Mouse (Mus musculus): ENCODE measurements around the gene 4930544G11Rik. TPM values are rescaled to one million over a fixed set of nuclear protein-coding genes. Genes with fewer than 3 reads are reported as not detected.

Gene 4930544G11Rik
- not detected in 2 replicates for polyA plus RNA-seq (2016; fragmentation: Nextera tagmentation; extraction: Ambion mirVana)

DNA sequence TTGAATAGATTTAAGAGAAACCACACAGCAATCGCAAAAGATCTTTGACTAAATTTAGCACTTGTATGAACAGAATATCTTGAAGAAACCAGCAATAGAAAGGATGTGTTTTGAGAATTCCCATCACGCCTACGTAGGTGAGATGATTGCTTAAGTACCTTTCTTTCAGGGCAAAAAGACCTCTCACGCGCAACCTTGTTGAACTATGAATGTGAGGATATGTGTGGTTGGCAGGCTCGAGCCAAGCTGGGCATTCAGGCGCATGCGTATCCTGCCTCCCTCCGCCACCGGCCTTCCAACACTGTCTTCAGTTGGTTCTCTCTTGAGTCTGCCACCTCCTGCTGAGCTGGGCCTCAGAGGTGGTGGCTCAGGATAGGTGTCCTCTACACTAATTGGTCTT is at the start of gene 4930544G11Rik:
TSS of gene 4930544G11Rik (plus strand) at position 301 of the 400 bp plus-strand sequence.
- H3K4me2 ChIP-seq = no peak within 1 kb of the TSS
- H3K4me1 ChIP-seq (replicated peaks) = no peaks in the 10 kb centered on the region
- H3K9ac ChIP-seq = no peak within 1 kb of the TSS
- no peak for ATAC-seq (ENCODE audit: insufficient number of reproducible peaks, low FRiP score)
- no peaks in the 10 kb centered on the region for H3K36me3 ChIP-seq
- 93% methylated on average over 10 of the region's 10 CpGs for WGBS
- H3K9me3 ChIP-seq (replicated peaks) = no peaks in the 10 kb centered on the region
- no peak within 1 kb of the TSS for H3K27ac ChIP-seq (ENCODE audit: poor library complexity, severe bottlenecking)
- no peaks in the 10 kb centered on the region for H3K27me3 ChIP-seq (replicated peaks)
- H3K4me3 ChIP-seq = no peak within 1 kb of the TSS

DNA sequence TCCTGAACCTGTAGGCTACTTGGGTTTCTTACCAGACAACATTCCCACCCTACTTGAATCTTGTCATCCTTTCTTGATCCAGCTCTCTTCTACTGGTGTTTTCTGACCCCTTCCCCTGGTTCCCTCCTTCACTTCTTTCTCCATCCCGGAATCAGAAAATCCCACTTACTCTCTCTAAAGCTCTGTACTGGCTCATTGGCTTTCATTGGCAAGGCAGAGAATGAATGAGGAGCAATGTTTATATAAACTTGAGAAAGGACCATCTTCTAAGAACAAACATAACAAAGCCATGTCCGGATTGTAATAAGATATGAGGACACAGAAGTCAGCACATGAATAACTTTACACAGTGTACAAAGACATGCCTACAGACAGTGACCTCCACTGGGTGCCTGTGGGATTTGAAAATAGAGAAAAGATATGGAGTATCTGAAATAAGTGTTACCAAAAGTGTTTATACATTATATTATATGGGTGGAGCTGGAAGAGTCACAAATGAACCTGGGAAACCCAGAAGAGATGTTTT is 45.7 kb upstream of the 4930544G11Rik start:
- H3K9ac ChIP-seq = no peak overlapping the region
- no peak for ATAC-seq (ENCODE audit: insufficient number of reproducible peaks, low FRiP score)
- 79% methylated on average over 2 of the region's 2 CpGs for WGBS
- H3K9me3 ChIP-seq (replicated peaks) = no peaks in the 10 kb centered on the region
- H3K27me3 ChIP-seq (replicated peaks) = no peaks in the 10 kb centered on the region
- peaks cover 29% of the 10 kb centered on the region for H3K36me3 ChIP-seq
- no peaks in the 10 kb centered on the region for H3K4me1 ChIP-seq (replicated peaks)
- no peak overlapping the region for H3K4me3 ChIP-seq
- H3K4me2 ChIP-seq = no peak overlapping the region
- no peak overlapping the region for H3K27ac ChIP-seq (ENCODE audit: poor library complexity, severe bottlenecking)

DNA sequence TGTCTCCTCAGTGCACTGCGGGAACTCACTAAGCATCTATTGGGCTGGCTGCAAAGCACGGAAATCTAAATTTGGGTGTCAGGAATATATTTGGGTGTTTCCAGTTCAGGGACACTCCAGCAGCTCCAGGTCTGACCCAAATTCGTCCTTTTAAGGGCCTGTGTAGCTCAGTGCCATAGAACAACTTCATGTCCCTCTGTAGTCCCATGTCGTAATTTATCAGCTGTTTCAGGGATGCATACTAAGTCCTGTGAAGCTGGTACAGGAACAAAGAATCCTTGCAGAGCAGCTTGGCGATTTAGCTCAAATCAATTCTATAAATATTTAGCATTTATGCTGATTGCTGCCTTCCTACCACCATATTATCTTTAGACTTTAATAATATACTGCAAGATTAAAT is 37.0 kb upstream of the 4930544G11Rik start:
- no peaks in the 10 kb centered on the region for H3K36me3 ChIP-seq
- ATAC-seq (ENCODE audit: insufficient number of reproducible peaks, low FRiP score) = no peak
- H3K4me3 ChIP-seq = no peak overlapping the region
- no peaks in the 10 kb centered on the region for H3K27me3 ChIP-seq (replicated peaks)
- H3K4me1 ChIP-seq (replicated peaks) = no peaks in the 10 kb centered on the region
- no peak overlapping the region for H3K4me2 ChIP-seq
- no peak overlapping the region for H3K27ac ChIP-seq (ENCODE audit: poor library complexity, severe bottlenecking)
- H3K9ac ChIP-seq = no peak overlapping the region
- 76% methylated on average over 5 of the region's 5 CpGs for WGBS
- H3K9me3 ChIP-seq (replicated peaks) = no peaks in the 10 kb centered on the region

DNA sequence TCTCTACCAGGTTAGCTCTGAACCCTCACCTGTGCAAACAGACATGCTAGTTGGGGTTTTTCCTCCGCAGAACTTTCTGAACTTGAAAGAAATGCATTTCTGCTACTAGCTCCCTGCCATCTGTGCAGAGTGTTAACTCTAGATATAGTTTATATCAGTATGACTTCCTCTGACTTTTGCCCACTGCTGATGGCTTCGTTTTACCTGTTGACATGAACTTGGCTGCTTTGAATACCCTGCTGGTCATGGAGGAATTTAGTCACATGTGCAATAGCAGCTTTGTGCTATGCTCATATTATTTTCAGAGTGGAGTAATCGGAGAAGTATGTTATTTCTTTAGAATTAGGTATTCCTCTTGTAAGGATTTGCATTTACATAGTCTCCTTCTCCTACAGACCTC is 30.7 kb upstream of the 4930544G11Rik start:
- ATAC-seq (ENCODE audit: insufficient number of reproducible peaks, low FRiP score) = no peak
- WGBS = 52% methylated on average over 3 of the region's 3 CpGs
- H3K36me3 ChIP-seq = no peaks in the 10 kb centered on the region
- H3K4me1 ChIP-seq (replicated peaks) = no peaks in the 10 kb centered on the region
- no peak overlapping the region for H3K27ac ChIP-seq (ENCODE audit: poor library complexity, severe bottlenecking)
- no peaks in the 10 kb centered on the region for H3K27me3 ChIP-seq (replicated peaks)
- no peak overlapping the region for H3K9ac ChIP-seq
- H3K4me3 ChIP-seq = no peak overlapping the region
- H3K4me2 ChIP-seq = no peak overlapping the region
- H3K9me3 ChIP-seq (replicated peaks) = no peaks in the 10 kb centered on the region

DNA sequence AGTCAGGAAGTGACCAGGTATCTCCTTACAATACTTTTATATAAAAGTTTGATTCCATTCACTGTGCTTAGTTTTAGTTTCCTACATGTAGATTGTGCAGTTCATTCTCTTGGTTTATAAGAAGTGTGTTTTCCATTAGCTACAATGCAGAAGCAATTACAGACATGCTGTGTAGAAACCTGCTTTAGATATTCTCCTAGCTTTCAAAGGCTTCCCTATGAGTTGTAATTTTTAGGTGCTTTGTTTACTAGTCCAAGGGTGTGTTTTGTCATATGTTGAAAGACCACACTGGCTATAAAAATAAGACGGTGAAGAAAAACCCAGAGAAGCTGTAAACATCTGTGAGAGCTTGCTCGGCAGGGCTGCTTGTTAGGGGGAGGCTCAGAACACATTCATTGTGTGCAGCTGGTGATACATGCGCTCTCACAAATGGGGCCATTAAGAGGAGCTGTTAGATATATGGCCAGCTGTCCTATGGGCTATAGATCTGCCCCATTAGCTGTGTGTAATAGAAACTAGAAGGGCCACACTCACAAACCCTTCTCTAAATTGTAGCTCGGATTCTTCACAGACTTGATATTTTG is 28.8 kb upstream of the 4930544G11Rik start:
- 0 out of 2 replicates have a peak, but pooled peaks cover 2% of the 10 kb centered on the region for H3K36me3 ChIP-seq
- no peaks in the 10 kb centered on the region for H3K4me1 ChIP-seq (replicated peaks)
- no peak for ATAC-seq (ENCODE audit: insufficient number of reproducible peaks, low FRiP score)
- H3K9me3 ChIP-seq (replicated peaks) = no peaks in the 10 kb centered on the region
- no peak overlapping the region for H3K4me3 ChIP-seq
- H3K9ac ChIP-seq = no peak overlapping the region
- H3K27ac ChIP-seq (ENCODE audit: poor library complexity, severe bottlenecking) = no peak overlapping the region
- H3K27me3 ChIP-seq (replicated peaks) = no peaks in the 10 kb centered on the region
- 83% methylated on average over 4 of the region's 4 CpGs for WGBS
- H3K4me2 ChIP-seq = no peak overlapping the region

DNA sequence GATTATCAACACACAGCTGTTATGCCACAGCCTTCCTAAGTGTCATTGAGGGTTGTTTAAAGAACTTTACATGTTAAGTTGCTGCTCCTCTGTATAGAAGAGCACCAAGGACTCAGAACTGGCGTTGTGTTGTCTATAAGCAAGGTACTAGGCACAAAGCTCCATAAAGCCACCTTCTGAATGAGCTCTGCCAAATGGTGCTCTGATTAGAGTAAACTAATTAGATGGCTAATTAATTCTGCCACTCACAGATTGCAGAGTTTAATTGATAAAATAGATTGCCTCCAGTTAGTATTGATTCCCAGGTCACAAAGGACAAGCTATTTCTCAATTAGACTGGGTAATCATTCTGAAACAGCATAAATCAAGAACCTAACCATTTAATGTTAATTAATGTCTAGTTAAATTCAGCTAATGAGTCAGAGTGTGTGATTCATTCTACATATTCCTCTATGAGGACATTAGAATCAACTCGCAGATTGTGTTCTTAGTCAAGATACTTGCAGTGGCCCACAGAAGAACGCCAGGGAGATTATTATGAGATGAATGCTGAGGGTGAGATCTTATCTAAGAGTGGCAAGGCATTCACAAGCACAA is 26.6 kb upstream of the 4930544G11Rik start:
- peaks cover 9% of the 10 kb centered on the region; the same call in 1 of the 2 replicates for H3K36me3 ChIP-seq
- H3K4me3 ChIP-seq = no peak overlapping the region
- no peak for ATAC-seq (ENCODE audit: insufficient number of reproducible peaks, low FRiP score)
- H3K27ac ChIP-seq (ENCODE audit: poor library complexity, severe bottlenecking) = no peak overlapping the region
- no peak overlapping the region for H3K4me2 ChIP-seq
- 73% methylated on average over 3 of the region's 3 CpGs for WGBS
- H3K27me3 ChIP-seq (replicated peaks) = no peaks in the 10 kb centered on the region
- no peak overlapping the region for H3K9ac ChIP-seq
- H3K4me1 ChIP-seq (replicated peaks) = no peaks in the 10 kb centered on the region
- H3K9me3 ChIP-seq (replicated peaks) = no peaks in the 10 kb centered on the region

DNA sequence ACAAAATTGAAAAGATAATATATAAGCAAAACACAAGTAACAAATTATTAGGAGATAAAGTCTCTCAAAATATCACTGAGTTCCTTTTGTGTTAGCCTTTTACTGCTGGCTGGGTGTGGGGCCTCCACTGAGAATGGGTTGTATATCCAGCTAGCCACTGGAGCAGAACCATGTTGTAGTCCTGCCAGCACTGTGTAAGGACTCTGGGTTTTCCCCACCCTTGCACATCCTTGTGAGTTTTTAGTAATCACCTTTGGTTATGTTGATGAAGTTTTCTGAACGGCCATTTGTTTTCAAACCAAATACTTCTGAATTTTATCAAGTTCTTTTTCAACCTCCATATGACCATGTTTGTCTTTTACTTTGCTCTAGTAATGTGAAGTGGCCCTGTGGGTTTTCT is 21.9 kb upstream of the 4930544G11Rik start:
- WGBS = 73% methylated on average over 1 of the region's 1 CpGs

DNA sequence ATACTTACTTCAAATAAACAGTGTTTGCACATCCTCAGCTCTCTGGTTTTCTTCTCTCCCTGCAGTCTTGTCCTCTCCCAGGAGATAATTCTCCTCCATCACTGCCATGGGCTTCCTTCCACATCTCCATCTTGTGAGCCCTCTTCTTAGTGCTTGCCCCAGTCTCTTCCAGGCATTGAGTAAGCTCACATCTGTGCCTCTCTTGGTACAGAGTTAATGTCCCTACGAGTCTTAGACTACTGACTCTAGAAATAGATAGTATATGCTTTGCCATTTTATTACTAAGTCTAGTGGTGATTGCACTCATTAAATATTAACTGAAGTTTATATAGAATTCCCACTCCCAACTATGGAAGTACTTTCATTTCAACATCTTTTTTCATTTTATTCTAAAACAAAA is 19.6 kb upstream of the 4930544G11Rik start:
- 70% methylated on average over 1 of the region's 1 CpGs for WGBS
- no peak for ATAC-seq (ENCODE audit: insufficient number of reproducible peaks, low FRiP score)

More for the DNA sequence above, 21.9 kb upstream of the 4930544G11Rik start:
- Histone ChIP-seq H3K4me3 (no peak overlapping the region), H3K4me1 (replicated peaks) (no peaks in the 10 kb centered on the region), H3K4me2 (no peak overlapping the region), H3K9ac (no peak overlapping the region), H3K9me3 (replicated peaks) (no peaks in the 10 kb centered on the region), H3K36me3 (peaks cover 15% of the 10 kb centered on the region), H3K27me3 (replicated peaks) (no peaks in the 10 kb centered on the region), H3K27ac (ENCODE audit: poor library complexity, severe bottlenecking) (no peak overlapping the region)
- ATAC-seq (ENCODE audit: insufficient number of reproducible peaks, low FRiP score) = no peak

DNA sequence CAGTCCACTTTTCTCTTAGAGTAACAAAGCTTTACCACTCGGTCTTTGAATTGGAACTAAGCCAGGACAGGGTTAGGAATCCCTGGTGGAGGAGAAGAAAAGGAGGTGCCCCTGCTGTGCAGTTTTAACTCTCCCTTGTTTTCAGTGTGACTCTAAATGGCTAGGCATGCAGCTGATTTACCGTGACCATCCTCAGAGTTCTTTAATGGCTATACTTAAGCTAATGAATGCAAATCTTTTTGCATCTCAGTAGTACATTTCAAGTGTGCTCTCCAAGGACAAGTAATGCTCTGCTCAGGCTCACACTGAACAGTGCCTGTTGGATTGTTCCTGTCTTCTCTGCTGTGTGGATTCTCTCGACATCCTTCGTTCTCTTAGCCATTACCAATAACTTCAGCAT is 19.2 kb upstream of the 4930544G11Rik start:
- no peaks in the 10 kb centered on the region for H3K9me3 ChIP-seq (replicated peaks)
- H3K4me3 ChIP-seq = no peak overlapping the region
- ATAC-seq (ENCODE audit: insufficient number of reproducible peaks, low FRiP score) = no peak
- H3K27me3 ChIP-seq (replicated peaks) = no peaks in the 10 kb centered on the region
- 57% methylated on average over 4 of the region's 4 CpGs for WGBS
- H3K4me1 ChIP-seq (replicated peaks) = no peaks in the 10 kb centered on the region
- no peak overlapping the region for H3K27ac ChIP-seq (ENCODE audit: poor library complexity, severe bottlenecking)
- H3K4me2 ChIP-seq = no peak overlapping the region
- H3K9ac ChIP-seq = no peak overlapping the region
- peaks cover 16% of the 10 kb centered on the region for H3K36me3 ChIP-seq

More for the DNA sequence above, 19.6 kb upstream of the 4930544G11Rik start:
- Histone ChIP-seq H3K4me2 (no peak overlapping the region), H3K27ac (ENCODE audit: poor library complexity, severe bottlenecking) (no peak overlapping the region), H3K4me3 (no peak overlapping the region), H3K27me3 (replicated peaks) (no peaks in the 10 kb centered on the region), H3K9me3 (replicated peaks) (no peaks in the 10 kb centered on the region), H3K36me3 (peaks cover 17% of the 10 kb centered on the region), H3K9ac (no peak overlapping the region), H3K4me1 (replicated peaks) (no peaks in the 10 kb centered on the region)

DNA sequence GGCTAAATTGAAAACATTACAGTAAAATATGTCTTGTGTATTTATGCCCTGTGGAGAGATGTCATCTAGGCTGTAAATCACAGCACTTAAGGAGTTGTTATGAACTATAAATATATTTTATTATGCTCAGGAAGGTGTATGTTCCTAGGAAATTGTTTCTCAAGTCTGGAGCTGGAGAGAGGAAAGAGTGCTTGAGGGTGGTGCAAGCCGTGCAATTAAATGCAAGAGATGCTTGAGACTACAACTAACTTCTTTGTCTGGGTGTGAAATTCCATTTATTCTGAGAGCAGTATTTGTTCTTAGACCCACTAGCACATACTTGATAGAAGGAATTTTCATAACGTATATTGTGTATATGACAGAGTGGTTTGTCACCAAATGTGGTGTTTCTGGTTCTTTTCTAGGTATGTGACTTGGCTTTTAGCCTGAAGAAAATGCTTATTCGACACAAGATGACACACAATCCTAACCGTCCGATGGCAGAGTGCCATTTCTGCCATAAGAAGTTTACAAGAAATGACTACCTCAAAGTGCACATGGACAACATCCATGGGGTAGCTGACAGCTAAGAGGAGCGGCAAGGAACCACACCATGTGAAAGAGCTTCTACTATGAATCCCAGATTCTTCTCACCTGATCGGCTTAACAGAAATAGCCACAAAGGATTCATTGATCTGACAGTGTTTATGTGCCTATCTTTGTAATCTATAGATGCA is 16.7 kb upstream of the 4930544G11Rik start:
- Histone ChIP-seq H3K27ac (ENCODE audit: poor library complexity, severe bottlenecking) (no peak overlapping the region), H3K4me3 (no peak overlapping the region), H3K27me3 (replicated peaks) (no peaks in the 10 kb centered on the region), H3K9me3 (replicated peaks) (no peaks in the 10 kb centered on the region), H3K4me1 (replicated peaks) (no peaks in the 10 kb centered on the region), H3K36me3 (peaks cover 10% of the 10 kb centered on the region; the same call in 1 of the 2 replicates), H3K4me2 (no peak overlapping the region), H3K9ac (no peak overlapping the region)
- 82% methylated on average over 7 of the region's 7 CpGs for WGBS
- no peak for ATAC-seq (ENCODE audit: insufficient number of reproducible peaks, low FRiP score)

DNA sequence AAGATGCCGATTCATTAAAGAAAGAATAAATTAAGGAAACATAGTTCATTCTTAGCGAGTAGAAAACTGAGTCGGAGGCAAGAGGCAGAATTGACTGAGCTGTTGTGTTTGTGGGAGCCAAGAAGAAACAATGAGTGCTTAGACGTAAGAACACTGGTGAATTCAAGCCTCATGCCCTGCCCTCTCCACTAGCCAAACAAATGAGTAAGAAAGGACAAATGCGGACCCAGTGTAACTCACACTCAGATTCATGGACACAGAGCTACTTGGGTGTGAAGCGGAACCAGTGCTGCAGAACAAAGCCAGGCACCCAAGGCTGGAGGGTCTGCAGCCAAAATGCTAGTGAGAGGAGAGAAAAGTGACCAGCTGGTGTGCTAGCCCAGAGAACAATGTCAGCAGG is 1.9 kb upstream of the 4930544G11Rik start:
- Histone ChIP-seq H3K27ac (ENCODE audit: poor library complexity, severe bottlenecking) (no peak overlapping the region), H3K4me3 (no peak overlapping the region), H3K27me3 (replicated peaks) (no peaks in the 10 kb centered on the region), H3K36me3 (no peaks in the 10 kb centered on the region), H3K9me3 (replicated peaks) (no peaks in the 10 kb centered on the region), H3K4me1 (replicated peaks) (no peaks in the 10 kb centered on the region), H3K9ac (no peak overlapping the region), H3K4me2 (no peak overlapping the region)
- whole genome bisulfite sequencing = 85% methylated on average over 6 of the region's 6 CpGs
- ATAC-seq (ENCODE audit: insufficient number of reproducible peaks, low FRiP score) = no peak

Measured in heart, embryonic 12.5 days (tissue).